Mouse (Mus musculus) cerebellum, adult 2 months (tissue): ENCODE results near the gene Fam71f1.

Experiments
- CTCF ChIP-seq: fragments of 200-500 bp; IDR thresholded peaks from 2 replicates; pipeline ENCODE4 v1.5.1; 2011; ENCODE audit warnings: low read depth, mild to moderate bottlenecking, control low read depth, low read length, moderate library complexity, borderline replicate concordance; ENCODE audit not compliant: insufficient read depth
- POLR2A ChIP-seq: fragments of 200-500 bp; IDR thresholded peaks from 2 replicates; pipeline ENCODE4 v1.6.1; 2011; ENCODE audit warnings: low read length, control low read depth, borderline replicate concordance; ENCODE audit not compliant: insufficient read depth

- TF ChIP-seq CTCF (no peak), POLR2A (no peak)
Measured at GRCm38 (mm10) chr6:29322735-29323134, 3.8 kb downstream of the Fam71f1 start.
